Mouse (Mus musculus) CH12.LX (cell line): ENCODE measurements at regions not wholly inside any gene's neighbourhood (a gene's known extent, or its start where the extent isn't known, plus 50 kb on each side); places are given as distances from the start of the nearest gene placed in this dataset.

Experiments used
- CTCF ChIP-seq, 2 experiments: IDR thresholded peaks in 1 of 2; conservative IDR thresholded peaks in 1 of 2; 2 replicates each; pipeline ENCODE4 v1.5.1; 2011 to 2012; ENCODE audit warnings: low read depth in 2 of 2, low read length in 2 of 2, improper control_type of control experiment in 1 of 2, inconsistent platforms in 1 of 2, mild to moderate bottlenecking in 1 of 2, moderate library complexity in 1 of 2
- ELF1 ChIP-seq: IDR thresholded peaks from 2 replicates; pipeline ENCODE4 v1.6.1; 2014; ENCODE audit warnings: low read depth, mild to moderate bottlenecking, inconsistent platforms, low read length, improper control_type of control experiment
- MEF2A ChIP-seq: IDR thresholded peaks from 2 replicates; pipeline ENCODE4 v1.6.1; 2014; ENCODE audit warnings: low read depth, mild to moderate bottlenecking, inconsistent platforms, low read length, improper control_type of control experiment, borderline replicate concordance
- NRF1 ChIP-seq: IDR thresholded peaks from 2 replicates; pipeline ENCODE4 v1.6.1; 2014; ENCODE audit warnings: low read depth, mild to moderate bottlenecking, inconsistent platforms, low read length, improper control_type of control experiment, moderate library complexity
- POLR2A ChIP-seq: IDR thresholded peaks from 2 replicates; pipeline ENCODE4 v1.6.1; 2011; ENCODE audit warnings: low read depth, mild to moderate bottlenecking, improper control_type of control experiment, low read length
- TBP ChIP-seq: conservative IDR thresholded peaks from 2 replicates; pipeline ENCODE4 v1.6.1; 2011; ENCODE audit warnings: low read depth, low read length, improper control_type of control experiment
- TCF12 ChIP-seq: IDR thresholded peaks from 2 replicates; pipeline ENCODE4 v1.6.1; 2014; ENCODE audit warnings: low read depth, mild to moderate bottlenecking, inconsistent platforms, low read length, improper control_type of control experiment
- ZC3H11A ChIP-seq: IDR thresholded peaks from 2 replicates; pipeline ENCODE4 v1.6.1; 2012; ENCODE audit warnings: low read depth, mild to moderate bottlenecking, inconsistent platforms, low read length, improper control_type of control experiment
- ZNF384 ChIP-seq: IDR thresholded peaks from 2 replicates; pipeline ENCODE4 v1.6.1; 2012; ENCODE audit warnings: low read depth, low read length, improper control_type of control experiment, inconsistent platforms

GRCm38 (mm10) chr9:41509597-41509996 lies 348.1 kb upstream of the Ubash3b start:
- no peak for TF ChIP-seq CTCF (conservative IDR thresholded peaks at IDR 0.05 in 1 of 2, IDR thresholded peaks at IDR 0.05 in 1 of 2; ENCODE audit: low read depth in 2 of 2, low read length in 2 of 2)
- TF ChIP-seq TCF12 = no peak
- TF ChIP-seq ZNF384 = no peak
- no peak for TF ChIP-seq TBP
- no peak for TF ChIP-seq NRF1
- TF ChIP-seq MEF2A = no peak
- no peak for TF ChIP-seq ZC3H11A
- no peak for TF ChIP-seq ELF1
- no peak for TF ChIP-seq POLR2A
